Mouse (Mus musculus) CH12.LX (cell line): ENCODE measurements at regions not wholly inside any gene's neighbourhood (a gene's known extent, or its start where the extent isn't known, plus 50 kb on each side); places are given as distances from the start of the nearest gene placed in this dataset.
A peak's percentile ranks its signal among the peaks of the same experiment; 100 is the strongest.

Source experiments
- DNase-seq: peaks from one replicate; pipeline ENCODE4 v3.0.0-alpha.2; 2013; ENCODE audit errors: extremely low read depth
- H3K27ac ChIP-seq: 2 replicates; pipeline ENCODE4 v1.5.1; 2012; ENCODE audit warnings: low read depth, mild to moderate bottlenecking, control low read depth, moderate library complexity; ENCODE audit not compliant: insufficient read depth
- H3K27me3 ChIP-seq: replicated peaks from 2 replicates; pipeline ENCODE3; 2012; ENCODE audit warnings: inconsistent platforms
- H3K36me3 ChIP-seq, 2 experiments: replicated peaks in 1 of 2; 2 replicates each; pipeline versions ENCODE3 to v1.6.1; 2012; ENCODE audit warnings: inconsistent platforms in 1 of 2, low read length in 1 of 2, mild to moderate bottlenecking in 1 of 2, mixed read lengths in 1 of 2, moderate library complexity in 1 of 2; ENCODE audit not compliant: control insufficient read depth in 1 of 2, insufficient read depth in 1 of 2
- H3K4me1 ChIP-seq, 2 experiments: 2 replicates each; pipeline ENCODE4 v1.6.1; 2012; ENCODE audit warnings: inconsistent platforms in 1 of 2, moderate library complexity in 1 of 2; ENCODE audit not compliant: insufficient read depth in 2 of 2, control insufficient read depth in 1 of 2
- H3K4me2 ChIP-seq: 2 replicates; pipeline ENCODE4 v1.6.1; 2012; ENCODE audit warnings: low read depth, mild to moderate bottlenecking, control low read depth; ENCODE audit not compliant: poor library complexity, insufficient read depth, severe bottlenecking
- H3K4me3 ChIP-seq, 3 experiments: fragments of 150-350 bp in 1 of 3; sonication (generic) in 1 of 3; replicated peaks in 1 of 3; 2 replicates each; pipeline versions ENCODE3 to v1.5.1; 2011 to 2012; ENCODE audit warnings: low read depth in 2 of 3, low read length in 2 of 3, mild to moderate bottlenecking in 2 of 3, moderate library complexity in 2 of 3, control low read depth in 1 of 3, improper control_type of control experiment in 1 of 3, inconsistent platforms in 1 of 3, mixed read lengths in 1 of 3; ENCODE audit not compliant: poor library complexity in 1 of 3
- H3K79me2 ChIP-seq: replicated peaks from 2 replicates; pipeline ENCODE4 v1.6.1; 2012; ENCODE audit warnings: mild to moderate bottlenecking, moderate library complexity; ENCODE audit not compliant: control insufficient read depth, poor library complexity, insufficient read depth, severe bottlenecking; ENCODE audit errors: extremely low read depth
- H3K9ac ChIP-seq: 2 replicates; pipeline ENCODE4 v1.6.1; 2012; ENCODE audit warnings: low read depth, mild to moderate bottlenecking, control low read depth, moderate library complexity; ENCODE audit not compliant: insufficient read depth
- H3K9me3 ChIP-seq: replicated peaks from 2 replicates; pipeline ENCODE3; 2012; ENCODE audit warnings: low read length, inconsistent platforms, mixed read lengths
- BHLHE40 ChIP-seq: IDR thresholded peaks from 2 replicates; pipeline ENCODE4 v1.6.1; 2011; ENCODE audit warnings: mild to moderate bottlenecking, low read depth, low read length, improper control_type of control experiment
- CHD1 ChIP-seq: IDR thresholded peaks from 2 replicates; pipeline ENCODE4 v1.6.1; 2012; ENCODE audit warnings: low read depth, low read length, improper control_type of control experiment, inconsistent platforms
- CTCF ChIP-seq, 2 experiments: IDR thresholded peaks in 1 of 2; conservative IDR thresholded peaks in 1 of 2; 2 replicates each; pipeline ENCODE4 v1.5.1; 2011 to 2012; ENCODE audit warnings: low read depth in 2 of 2, low read length in 2 of 2, improper control_type of control experiment in 1 of 2, inconsistent platforms in 1 of 2, mild to moderate bottlenecking in 1 of 2, moderate library complexity in 1 of 2
- E2F4 ChIP-seq: IDR thresholded peaks from 2 replicates; pipeline ENCODE4 v1.6.1; 2011; ENCODE audit warnings: low read depth, low read length, improper control_type of control experiment; ENCODE audit not compliant: insufficient replicate concordance
- ELF1 ChIP-seq: IDR thresholded peaks from 2 replicates; pipeline ENCODE4 v1.6.1; 2014; ENCODE audit warnings: low read depth, mild to moderate bottlenecking, inconsistent platforms, low read length, improper control_type of control experiment
- EP300 ChIP-seq: IDR thresholded peaks from 2 replicates; pipeline ENCODE4 v1.6.1; 2011; ENCODE audit warnings: low read length, improper control_type of control experiment
- ETS1 ChIP-seq: conservative IDR thresholded peaks from 2 replicates; pipeline ENCODE4 v1.6.1; 2012; ENCODE audit warnings: low read depth, mild to moderate bottlenecking, inconsistent platforms, low read length, improper control_type of control experiment, moderate library complexity
- GABPA ChIP-seq: IDR thresholded peaks from 2 replicates; pipeline ENCODE4 v1.6.1; 2012; ENCODE audit warnings: low read depth, low read length, improper control_type of control experiment, inconsistent platforms; ENCODE audit not compliant: insufficient replicate concordance
- HCFC1 ChIP-seq: IDR thresholded peaks from 2 replicates; pipeline ENCODE4 v1.6.1; 2012; ENCODE audit warnings: low read depth, mild to moderate bottlenecking, inconsistent platforms, low read length, improper control_type of control experiment
- MAX ChIP-seq: IDR thresholded peaks from 2 replicates; pipeline ENCODE4 v1.6.1; 2011; ENCODE audit warnings: low read length, improper control_type of control experiment
- MAZ ChIP-seq: IDR thresholded peaks from 2 replicates; pipeline ENCODE4 v1.6.1; 2012; ENCODE audit warnings: low read depth, mild to moderate bottlenecking, inconsistent platforms, low read length, improper control_type of control experiment, moderate library complexity
- MXI1 ChIP-seq: IDR thresholded peaks from 2 replicates; pipeline ENCODE4 v1.6.1; 2011; ENCODE audit warnings: mild to moderate bottlenecking, low read depth, low read length, improper control_type of control experiment
- MYC ChIP-seq: IDR thresholded peaks from 2 replicates; pipeline ENCODE4 v1.6.1; 2011; ENCODE audit warnings: low read depth, mild to moderate bottlenecking, improper control_type of control experiment, low read length
- PAX5 ChIP-seq: IDR thresholded peaks from 2 replicates; pipeline ENCODE4 v1.6.1; 2012; ENCODE audit warnings: low read length, inconsistent platforms, mixed read lengths
- RAD21 ChIP-seq: IDR thresholded peaks from 2 replicates; pipeline ENCODE4 v1.6.1; 2011; ENCODE audit warnings: low read depth, mild to moderate bottlenecking, low read length, improper control_type of control experiment, moderate library complexity
- RCOR1 ChIP-seq: conservative IDR thresholded peaks from 2 replicates; pipeline ENCODE4 v1.6.1; 2012; ENCODE audit warnings: low read depth, mild to moderate bottlenecking, inconsistent platforms, low read length, improper control_type of control experiment
- SIN3A ChIP-seq: IDR thresholded peaks from 2 replicates; pipeline ENCODE4 v1.6.1; 2012; ENCODE audit warnings: low read length, improper control_type of control experiment, inconsistent platforms
- SMC3 ChIP-seq: IDR thresholded peaks from 2 replicates; pipeline ENCODE4 v1.6.1; 2011; ENCODE audit warnings: low read depth, low read length, improper control_type of control experiment
- USF2 ChIP-seq: conservative IDR thresholded peaks from 2 replicates; pipeline ENCODE4 v1.6.1; 2011; ENCODE audit warnings: low read depth, low read length, improper control_type of control experiment
- ZNF384 ChIP-seq: IDR thresholded peaks from 2 replicates; pipeline ENCODE4 v1.6.1; 2012; ENCODE audit warnings: low read depth, low read length, improper control_type of control experiment, inconsistent platforms
- dilution Hi-C: fragments of 300-500 bp; cut with MboI; formaldehyde crosslinking; loops from 2 replicates; pipeline ENCODE4 v1.14.3; 2020; ENCODE audit warnings: low sequenced_read_pairs; ENCODE audit not compliant: extremely low pct_unique_long_range_greater_than_20kb, extremely low pct_ligation_motif_present
- in situ Hi-C: fragments of 300-500 bp; cut with MboI; formaldehyde crosslinking; loops from 3 replicates; pipeline ENCODE4 v1.14.3; 2019; ENCODE audit warnings: low sequenced_read_pairs, low pct_ligation_motif_present, low pct_unique_long_range_greater_than_20kb, mixed read lengths

- in situ Hi-C loops = no loop called here
- peaks cover 0 to 31% of the 10 kb centered on the region in 2 experiments; a peak in 2 of 4 replicates for H3K4me1 ChIP-seq
Measured at GRCm38 (mm10) chr16:93285191-93285590, 318.7 kb downstream of the Setd4 start.

DNA sequence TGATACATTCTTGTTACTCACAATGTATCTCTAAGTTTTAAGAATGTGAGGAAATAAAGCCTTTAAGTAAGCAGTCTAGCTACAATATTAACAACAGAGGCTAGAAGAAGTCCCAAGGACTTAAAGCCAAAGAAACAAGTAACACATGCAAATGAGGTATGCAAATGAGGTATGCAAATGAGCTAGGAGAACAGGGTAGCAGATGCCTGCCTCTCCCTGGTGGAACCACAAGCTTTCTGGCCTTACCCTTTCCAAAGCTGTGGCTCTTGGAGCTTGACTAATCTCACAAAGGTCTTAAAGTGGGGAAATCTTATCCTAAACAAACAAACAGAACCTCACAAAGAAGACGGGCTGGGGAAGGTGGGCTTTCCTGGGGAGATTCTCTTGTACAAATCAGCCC lies 322.1 kb downstream of the Setd4 start:
- Histone ChIP-seq H3K27me3 (no peaks in the 10 kb centered on the region), H3K4me1 (peaks cover 0 to 24% of the 10 kb centered on the region in 2 experiments; a peak in 2 of 4 replicates), H3K9me3 (peaks cover 10% of the 10 kb centered on the region), H3K27ac (no peak overlapping the region), H3K9ac (no peak overlapping the region)
- TF ChIP-seq EP300 (peak; percentile 32; the same call in 1 of the 2 replicates), BHLHE40 (no peak), PAX5 (no peak)
- TF ChIP-seq, all 38 proteins: peak for 1
- Histone ChIP-seq H3K4me3 (no peak overlapping the region), H3K4me2 (no peak overlapping the region), H3K36me3 (no peaks in the 10 kb centered on the region), H3K79me2 (no peaks in the 10 kb centered on the region)
- dilution Hi-C loops (no loop called here), in situ Hi-C loops (no loop called here)
- DNase-seq = peak; percentile 84

More at GRCm38 (mm10) chr16:93285191-93285590, 318.7 kb downstream of the Setd4 start:
- Histone ChIP-seq H3K4me2 (no peak overlapping the region), H3K9ac (no peak overlapping the region), H3K27ac (no peak overlapping the region), H3K27me3 (no peaks in the 10 kb centered on the region), H3K79me2 (no peaks in the 10 kb centered on the region), H3K4me3 (no peak overlapping the region), H3K36me3 (no peaks in the 10 kb centered on the region), H3K9me3 (peaks cover 10% of the 10 kb centered on the region)
- DNase-seq = no peak
- TF ChIP-seq ZNF384 (no peak), ETS1 (no peak), CTCF (conservative IDR thresholded peaks at IDR 0.05 in 1 of 2, IDR thresholded peaks at IDR 0.05 in 1 of 2; ENCODE audit: low read depth in 2 of 2, low read length in 2 of 2) (no peak), GABPA (no peak), E2F4 (no peak), MYC (no peak), MAX (no peak), RCOR1 (no peak), USF2 (no peak), SMC3 (no peak), ELF1 (no peak), CHD1 (no peak), SIN3A (no peak), HCFC1 (no peak), PAX5 (no peak), MXI1 (no peak), RAD21 (no peak), MAZ (no peak)
- dilution Hi-C loops = no loop called here
